Mouse (Mus musculus) embryonic fibroblast, embryonic 13.5 days (primary cell): ENCODE data around the gene Sh3pxd2b. TPM values are rescaled to one million over a fixed set of nuclear protein-coding genes. Genes with fewer than 3 reads are reported as not detected.

Source experiments
- H3K27ac ChIP-seq: 2 replicates; pipeline ENCODE4 v1.5.1; 2012; ENCODE audit warnings: low read length, control low read depth, inconsistent platforms; ENCODE audit not compliant: insufficient read depth
- H3K4me1 ChIP-seq: 2 replicates; pipeline ENCODE4 v1.6.1; 2011; ENCODE audit warnings: low read length; ENCODE audit not compliant: control insufficient read depth, insufficient read depth
- H3K4me3 ChIP-seq: 2 replicates; pipeline ENCODE4 v1.5.1; 2011; ENCODE audit warnings: mild to moderate bottlenecking, control low read depth, low read length; ENCODE audit not compliant: insufficient read depth
- CTCF ChIP-seq: IDR thresholded peaks from 2 replicates; pipeline ENCODE4 v1.5.1; 2011; ENCODE audit warnings: mild to moderate bottlenecking, control low read depth, low read length, moderate library complexity, borderline replicate concordance; ENCODE audit not compliant: insufficient read depth
- POLR2A ChIP-seq: IDR thresholded peaks from 2 replicates; pipeline ENCODE4 v1.6.1; 2011; ENCODE audit warnings: low read depth, mild to moderate bottlenecking, control low read depth, low read length, moderate library complexity
- polyA plus RNA-seq: library from polyadenylated mRNA; stranded (reverse); fragments of >200 nt; gene quantifications from 2 replicates; pipeline ENCODE4 v1.2.4, GENCODE M21; 2011; ENCODE audit warnings: low read depth; ENCODE audit not compliant: missing spikeins, insufficient read length

The Sh3pxd2b gene
- polyA plus RNA-seq, 1 experiment = 58.8 TPM

DNA sequence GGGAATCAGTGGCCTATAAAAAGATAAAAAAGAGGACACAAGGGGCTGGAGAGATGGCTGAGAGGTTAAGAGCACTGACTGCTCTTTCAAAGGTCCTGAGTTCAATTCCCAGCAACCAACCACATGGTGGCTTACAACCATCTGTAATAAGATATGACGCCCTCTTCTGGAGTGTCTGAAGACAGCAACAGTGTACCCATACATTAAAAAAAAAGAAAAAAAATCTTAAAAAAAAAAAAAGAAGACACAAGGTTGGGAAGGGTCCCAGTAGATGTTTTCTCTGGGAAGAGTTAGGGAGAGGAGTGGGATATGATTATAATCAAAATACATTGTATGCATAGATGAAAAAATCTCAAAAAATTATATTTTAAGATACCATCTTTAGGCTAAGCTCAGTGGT is 97.5 kb downstream of the Sh3pxd2b start:
- no peaks in the 10 kb centered on the region for H3K4me1 ChIP-seq

GRCm38 (mm10) chr11:32445637-32446226 is 98.1 kb downstream of the Sh3pxd2b start:
- H3K4me3 ChIP-seq = no peak overlapping the region
- no peaks in the 10 kb centered on the region for H3K4me1 ChIP-seq
- H3K27ac ChIP-seq = no peak overlapping the region
- TF ChIP-seq POLR2A (no peak), CTCF (no peak)

More for the DNA sequence above, 97.5 kb downstream of the Sh3pxd2b start:
- H3K27ac ChIP-seq = no peak overlapping the region
- TF ChIP-seq CTCF (no peak), POLR2A (no peak)
- H3K4me3 ChIP-seq = no peak overlapping the region

- no peak for TF ChIP-seq POLR2A
- TF ChIP-seq CTCF = peak; percentile 44; the same call in 1 of the 2 replicates
- no peak overlapping the region for H3K4me3 ChIP-seq
- H3K27ac ChIP-seq = no peak overlapping the region
- peaks cover 4% of the 10 kb centered on the region for H3K4me1 ChIP-seq
Measured at GRCm38 (mm10) chr11:32450216-32450615, 102.6 kb downstream of the Sh3pxd2b start.

DNA sequence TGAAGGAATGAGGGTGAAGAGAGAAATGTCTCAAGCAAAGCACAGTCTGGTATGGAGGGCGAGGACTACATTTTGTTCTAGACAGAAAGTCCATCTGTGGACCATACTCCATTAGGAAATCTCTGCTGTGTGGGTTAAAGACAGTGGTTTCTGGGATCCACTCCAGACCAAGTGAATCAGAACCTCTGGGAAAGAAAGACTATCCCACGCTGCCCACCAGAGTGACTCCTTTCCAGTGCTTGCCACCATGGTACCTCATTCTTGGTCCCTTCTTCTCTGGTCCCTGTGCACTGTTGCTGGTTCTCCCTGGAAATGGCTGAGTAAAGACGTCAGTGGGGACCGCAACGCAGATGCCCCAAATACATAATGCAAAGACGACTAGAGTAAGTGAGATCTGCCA is 103.7 kb downstream of the Sh3pxd2b start:
- TF ChIP-seq CTCF (no peak), POLR2A (no peak)
- Histone ChIP-seq H3K27ac (no peak overlapping the region), H3K4me1 (peaks cover 4% of the 10 kb centered on the region), H3K4me3 (no peak overlapping the region)

DNA sequence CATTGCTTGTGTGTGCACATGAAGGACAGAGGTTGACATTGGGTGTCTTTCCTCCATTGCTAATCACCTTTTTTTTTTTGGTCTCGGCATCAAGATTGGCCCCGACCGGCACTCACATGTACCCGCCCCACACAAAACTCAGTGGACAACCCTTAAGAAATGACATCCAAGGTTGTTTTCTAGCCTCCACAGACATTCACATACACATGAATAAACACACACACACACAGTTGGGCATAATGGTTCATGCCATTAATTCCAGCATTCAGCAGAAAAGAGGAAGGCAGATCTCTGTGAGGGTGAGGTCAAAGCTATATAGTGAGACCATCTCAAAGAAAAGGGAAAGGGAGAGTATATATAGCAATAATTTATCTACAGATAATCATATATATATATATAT is 105.1 kb downstream of the Sh3pxd2b start:
- peaks cover 4% of the 10 kb centered on the region for H3K4me1 ChIP-seq
- H3K27ac ChIP-seq = no peak overlapping the region
- no peak overlapping the region for H3K4me3 ChIP-seq
- no peak for TF ChIP-seq CTCF

GRCm38 (mm10) chr11:32453353-32453915 is 105.8 kb downstream of the Sh3pxd2b start:
- TF ChIP-seq POLR2A = no peak
- H3K4me3 ChIP-seq = no peak overlapping the region
- peak overlapping the region; percentile 68 for H3K27ac ChIP-seq

GRCm38 (mm10) chr11:32454231-32454799 is 106.7 kb downstream of the Sh3pxd2b start:
- H3K4me1 ChIP-seq = peaks cover 4% of the 10 kb centered on the region
- peak overlapping the region; percentile 86 for H3K27ac ChIP-seq

More at GRCm38 (mm10) chr11:32453353-32453915, 105.8 kb downstream of the Sh3pxd2b start:
- peaks cover 4% of the 10 kb centered on the region for H3K4me1 ChIP-seq

GRCm38 (mm10) chr11:32454800-32455506 is 107.3 kb downstream of the Sh3pxd2b start, which contains the start of gene Ubtd2:
Ubtd2 (plus strand) TSS chr11:32455370.
- Histone ChIP-seq H3K4me3 (peak within 1 kb of the TSS; percentile 95), H3K27ac (peak within 1 kb of the TSS; percentile 87), H3K4me1 (peaks cover 4% of the 10 kb centered on the region)
- TF ChIP-seq CTCF (no peak), POLR2A (peak; percentile 75)

More at GRCm38 (mm10) chr11:32454231-32454799, 106.7 kb downstream of the Sh3pxd2b start:
- H3K4me3 ChIP-seq = peak overlapping the region; percentile 90
- no peak for TF ChIP-seq CTCF
- no peak for TF ChIP-seq POLR2A

DNA sequence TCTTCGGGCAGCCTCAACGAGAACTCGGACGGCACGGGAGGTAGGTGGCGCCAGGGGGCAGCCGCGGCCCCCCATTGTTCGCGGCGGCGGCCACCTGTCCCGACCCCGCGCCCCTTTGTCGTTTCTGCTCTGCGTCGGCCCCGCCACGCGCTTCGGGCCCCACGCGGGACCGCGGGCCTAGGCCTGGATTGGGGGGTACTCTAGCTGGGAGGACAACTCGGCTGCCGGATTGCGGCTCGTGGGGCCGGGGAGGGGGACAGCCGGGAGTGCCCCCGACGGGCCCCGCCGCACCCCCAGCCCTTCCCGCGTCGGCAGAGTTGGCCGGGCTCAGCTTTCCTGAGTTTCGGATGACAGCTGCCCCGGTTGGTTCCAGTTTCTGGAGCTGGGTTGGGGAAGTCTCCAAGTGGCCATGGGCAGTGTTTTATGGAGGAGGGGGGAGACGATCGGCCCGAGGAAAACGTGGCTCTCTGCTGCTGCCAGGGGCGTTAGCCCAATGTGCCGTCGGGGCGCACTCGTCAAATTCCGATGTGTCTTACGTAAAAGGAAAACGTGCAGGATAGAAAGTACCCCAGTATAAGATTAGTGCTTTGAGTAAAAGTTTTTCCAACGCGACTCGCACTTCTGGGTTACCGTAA is 108.0 kb downstream of the Sh3pxd2b start:
- peak overlapping the region; percentile 87 for H3K27ac ChIP-seq
- TF ChIP-seq CTCF (no peak), POLR2A (peak; percentile 35)
- peaks cover 4% of the 10 kb centered on the region for H3K4me1 ChIP-seq
- H3K4me3 ChIP-seq = peak overlapping the region; percentile 95
